Mouse (Mus musculus) lung, embryonic 15.5 days (tissue): ENCODE results near the gene Usp19. TPM values are rescaled to one million over a fixed set of nuclear protein-coding genes. Genes with fewer than 3 reads are reported as not detected.

Experiments used
- ATAC-seq: fragments of 200-750 bp; cut with Nextera tagmentation; 2 replicates; pipeline ENCODE4 v1.8.0; 2017; ENCODE audit warnings: moderate number of reproducible peaks, borderline replicate concordance; ENCODE audit not compliant: low FRiP score, low TSS enrichment; ENCODE audit errors: extremely low read depth
- H3K27ac ChIP-seq: fragments of 300-500 bp; sonication (generic); 2 replicates; pipeline ENCODE4 v1.5.1; 2015; ENCODE audit warnings: moderate library complexity, mild to moderate bottlenecking, inconsistent platforms
- H3K27me3 ChIP-seq: fragments of 300-500 bp; sonication (generic); 2 replicates; pipeline ENCODE4 v1.6.1; 2015; ENCODE audit warnings: inconsistent platforms
- H3K36me3 ChIP-seq: fragments of 300-500 bp; sonication (generic); 2 replicates; pipeline ENCODE4 v1.6.1; 2015; ENCODE audit warnings: inconsistent platforms
- H3K4me1 ChIP-seq: fragments of 300-500 bp; sonication (generic); 2 replicates; pipeline ENCODE4 v1.6.1; 2015; ENCODE audit warnings: inconsistent platforms
- H3K4me2 ChIP-seq: fragments of 300-500 bp; sonication (generic); 2 replicates; pipeline ENCODE4 v1.6.1; 2015; ENCODE audit warnings: inconsistent platforms, mild to moderate bottlenecking, moderate library complexity
- H3K4me3 ChIP-seq: fragments of 300-500 bp; sonication (generic); 2 replicates; pipeline ENCODE4 v1.5.1; 2015; ENCODE audit warnings: mild to moderate bottlenecking, inconsistent platforms
- H3K9ac ChIP-seq: fragments of 300-500 bp; sonication (generic); 2 replicates; pipeline ENCODE4 v1.6.1; 2015; ENCODE audit warnings: inconsistent platforms
- H3K9me3 ChIP-seq: fragments of 300-500 bp; sonication (generic); 2 replicates; pipeline ENCODE4 v1.6.1; 2016; ENCODE audit warnings: inconsistent platforms
- WGBS: fragments of 180-500 bp; shearing (Covaris S2); methylation state at CpG from one replicate; pipeline ENCODE4 v1.1.7; 2015; 5-methylcytosine and 5-hydroxymethylcytosine counted together
- polyA plus RNA-seq: library from polyadenylated mRNA; unstranded; fragments of >200 nt; fragmentation: Nextera tagmentation; extraction: Ambion mirVana; gene quantifications from 2 replicates; pipeline ENCODE4 v1.2.1, GENCODE M21; 2015

Gene Usp19
- 61.9 and 68.5 TPM in 2 replicates for polyA plus RNA-seq

- under 1% methylated on average over 67 of the region's 69 CpGs for WGBS
- Histone ChIP-seq H3K36me3 (peaks cover 75% of the 10 kb centered on the region), H3K27me3 (no peaks in the 10 kb centered on the region), H3K4me3 (peak within 1 kb of the TSS; percentile 99), H3K4me2 (peak within 1 kb of the TSS; percentile 80), H3K27ac (peak within 1 kb of the TSS; percentile 98), H3K9me3 (no peaks in the 10 kb centered on the region), H3K9ac (peak within 1 kb of the TSS; percentile 99), H3K4me1 (peaks cover 22% of the 10 kb centered on the region)
- ATAC-seq, result peak; percentile 93
Observed at GRCm38 (mm10) chr9:108490559-108491285, at the start of gene Usp19. TSS of gene Usp19 (plus strand) at chr9:108490602.

DNA sequence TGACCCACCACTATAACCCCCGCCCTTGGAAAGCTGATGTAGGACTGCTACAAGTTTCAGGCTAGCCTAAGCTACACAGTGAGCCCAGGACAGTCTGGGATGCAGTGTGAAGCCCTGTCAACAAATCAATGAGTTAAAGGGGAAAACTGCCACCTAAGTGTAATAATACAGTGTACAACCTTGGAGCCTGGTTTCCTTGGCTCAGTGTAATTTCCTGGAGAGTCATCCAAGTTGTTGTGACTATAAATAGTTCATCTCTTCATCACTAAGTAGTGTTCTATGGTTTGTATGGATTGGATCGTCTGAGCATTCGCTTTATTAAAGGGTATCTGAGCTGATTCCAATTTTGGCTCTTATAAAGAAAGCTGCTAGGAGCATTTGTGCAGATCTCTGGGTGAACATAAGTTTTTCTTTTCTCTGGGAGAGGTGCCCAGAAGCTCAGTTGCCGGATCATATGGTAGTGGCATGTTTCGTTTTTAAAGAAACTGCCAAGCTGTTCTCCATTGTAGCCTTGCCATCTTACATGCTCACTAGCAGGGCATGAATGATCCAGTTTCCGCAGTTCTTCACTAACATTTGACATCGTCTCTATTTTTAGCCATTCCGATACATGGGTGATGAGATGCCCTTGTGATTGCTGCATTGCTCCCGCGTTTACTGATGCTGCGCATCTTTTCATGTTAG is 49.0 kb upstream of the Usp19 start:
- ATAC-seq, result peak; percentile 17; the same call in 1 of the 2 replicates
- Histone ChIP-seq H3K9ac (no peak overlapping the region), H3K27me3 (no peaks in the 10 kb centered on the region), H3K36me3 (no peaks in the 10 kb centered on the region), H3K27ac (no peak overlapping the region), H3K4me1 (peaks cover 26% of the 10 kb centered on the region), H3K9me3 (no peaks in the 10 kb centered on the region), H3K4me3 (no peak overlapping the region), H3K4me2 (no peak overlapping the region)
- 80% methylated on average over 11 of the region's 11 CpGs for WGBS

DNA sequence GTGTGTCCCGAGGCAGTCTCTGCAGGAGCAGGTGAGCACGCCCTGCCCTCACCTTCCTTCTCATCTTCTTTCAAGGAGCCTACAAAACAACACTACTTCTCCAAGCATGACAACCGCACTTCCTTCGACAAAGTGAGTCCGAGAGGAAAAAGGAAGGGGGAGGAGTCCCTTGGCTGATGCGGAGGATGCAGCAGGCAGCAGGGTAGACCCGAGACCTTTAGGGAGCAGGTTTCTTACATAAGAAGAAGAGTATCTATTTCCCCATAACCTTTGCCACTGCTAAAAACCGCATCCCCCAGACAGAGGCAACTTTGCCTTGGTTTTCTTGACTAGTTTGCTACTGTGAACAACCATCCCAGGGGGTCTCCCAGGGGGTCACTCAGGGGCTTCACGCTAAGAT is 45.3 kb upstream of the Usp19 start:
- H3K4me1 ChIP-seq, result peaks cover 31% of the 10 kb centered on the region
- no peaks in the 10 kb centered on the region for H3K9me3 ChIP-seq
- H3K9ac ChIP-seq, result no peak overlapping the region
- no peaks in the 10 kb centered on the region for H3K27me3 ChIP-seq
- no peak overlapping the region for H3K4me3 ChIP-seq
- H3K36me3 ChIP-seq, result peaks cover 17% of the 10 kb centered on the region
- no peak for ATAC-seq
- H3K4me2 ChIP-seq, result no peak overlapping the region
- H3K27ac ChIP-seq, result no peak overlapping the region
- WGBS, result 64% methylated on average over 9 of the region's 9 CpGs

GRCm38 (mm10) chr9:108449860-108450259 is 40.5 kb upstream of the Usp19 start:
- no peak overlapping the region for H3K4me3 ChIP-seq
- H3K4me1 ChIP-seq, result peaks cover 43% of the 10 kb centered on the region
- H3K27me3 ChIP-seq, result no peaks in the 10 kb centered on the region
- H3K27ac ChIP-seq, result peak overlapping the region; percentile 80
- peak overlapping the region; percentile 98 for H3K4me2 ChIP-seq
- WGBS, result 50% methylated on average over 4 of the region's 4 CpGs
- 0 out of 2 replicates have a peak, but pooled peaks have one; percentile 2 for ATAC-seq
- H3K9ac ChIP-seq, result peak overlapping the region; percentile 4; the same call in 1 of the 2 replicates
- peaks cover 19% of the 10 kb centered on the region for H3K36me3 ChIP-seq
- no peaks in the 10 kb centered on the region for H3K9me3 ChIP-seq

GRCm38 (mm10) chr9:108450292-108451169 is 39.9 kb upstream of the Usp19 start:
- Histone ChIP-seq H3K27ac (peak overlapping the region; percentile 80), H3K36me3 (peaks cover 19% of the 10 kb centered on the region), H3K4me1 (peaks cover 43% of the 10 kb centered on the region), H3K9me3 (no peaks in the 10 kb centered on the region), H3K4me2 (peak overlapping the region; percentile 98), H3K4me3 (peak overlapping the region; percentile 66), H3K27me3 (no peaks in the 10 kb centered on the region), H3K9ac (peak overlapping the region; percentile 8; the same call in 1 of the 2 replicates)
- WGBS, result 51% methylated on average over 21 of the region's 21 CpGs
- ATAC-seq, result peak; percentile 24

GRCm38 (mm10) chr9:108451170-108451493 is 39.3 kb upstream of the Usp19 start:
- Histone ChIP-seq H3K4me3 (peak overlapping the region; percentile 66), H3K27me3 (no peaks in the 10 kb centered on the region), H3K27ac (peak overlapping the region; percentile 80), H3K9me3 (no peaks in the 10 kb centered on the region), H3K4me1 (peaks cover 43% of the 10 kb centered on the region), H3K36me3 (peaks cover 19% of the 10 kb centered on the region), H3K4me2 (peak overlapping the region; percentile 98), H3K9ac (no peak overlapping the region)
- ATAC-seq, result no peak
- WGBS, result 75% methylated on average over 6 of the region's 6 CpGs

- Histone ChIP-seq H3K4me3 (peak overlapping the region; percentile 66), H3K36me3 (peaks cover 19% of the 10 kb centered on the region), H3K4me1 (peaks cover 43% of the 10 kb centered on the region), H3K27ac (peak overlapping the region; percentile 84), H3K4me2 (peak overlapping the region; percentile 98), H3K27me3 (no peaks in the 10 kb centered on the region), H3K9ac (peak overlapping the region; percentile 74), H3K9me3 (no peaks in the 10 kb centered on the region)
- no peak for ATAC-seq
- 40% methylated on average over 6 of the region's 6 CpGs for WGBS
Observed at GRCm38 (mm10) chr9:108451519-108452160, 38.8 kb upstream of the Usp19 start.

DNA sequence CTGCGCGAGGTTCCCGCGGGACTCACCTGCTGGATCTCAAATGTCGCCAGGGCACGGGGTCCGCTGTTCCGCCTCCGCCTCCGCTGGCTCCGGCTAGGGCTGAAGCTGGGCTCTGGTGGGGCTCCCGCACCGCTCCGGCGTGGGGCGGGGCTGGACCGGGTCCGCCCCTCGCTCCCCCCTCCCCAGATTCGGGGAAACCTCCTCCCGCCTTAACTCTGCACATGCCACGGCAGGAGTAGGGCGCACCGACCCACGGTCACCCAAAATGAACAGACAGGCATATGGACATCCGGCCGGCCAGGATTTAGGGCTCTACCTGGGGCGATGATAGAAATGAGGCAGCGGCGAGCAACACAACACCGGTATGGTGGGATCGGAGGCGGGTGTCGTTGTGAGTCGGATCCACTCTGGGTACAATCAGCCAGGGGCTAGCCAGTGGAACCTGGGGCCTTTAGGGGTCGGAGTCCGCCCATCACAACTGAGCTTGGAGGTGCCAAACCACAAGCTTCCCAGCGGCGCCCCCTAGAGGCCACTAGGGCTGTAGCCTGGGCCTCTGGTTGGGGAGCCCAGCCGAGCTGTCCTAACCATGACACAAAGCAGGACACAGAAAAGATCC is 38.0 kb upstream of the Usp19 start:
- ATAC-seq, result peak; percentile 86
- peaks cover 43% of the 10 kb centered on the region for H3K4me1 ChIP-seq
- under 1% methylated on average over 40 of the region's 40 CpGs for WGBS
- H3K4me3 ChIP-seq, result peak overlapping the region; percentile 66
- H3K4me2 ChIP-seq, result peak overlapping the region; percentile 98
- H3K9ac ChIP-seq, result peak overlapping the region; percentile 74
- H3K36me3 ChIP-seq, result peaks cover 19% of the 10 kb centered on the region
- H3K9me3 ChIP-seq, result no peaks in the 10 kb centered on the region
- H3K27me3 ChIP-seq, result no peaks in the 10 kb centered on the region
- peak overlapping the region; percentile 84 for H3K27ac ChIP-seq

GRCm38 (mm10) chr9:108452911-108453310 is 37.5 kb upstream of the Usp19 start:
- peak overlapping the region; percentile 66 for H3K4me3 ChIP-seq
- 39% methylated on average over 6 of the region's 6 CpGs for WGBS
- H3K4me1 ChIP-seq, result peaks cover 43% of the 10 kb centered on the region
- no peaks in the 10 kb centered on the region for H3K9me3 ChIP-seq
- H3K36me3 ChIP-seq, result peaks cover 14% of the 10 kb centered on the region
- H3K27ac ChIP-seq, result peak overlapping the region; percentile 84
- H3K9ac ChIP-seq, result peak overlapping the region; percentile 74
- H3K4me2 ChIP-seq, result peak overlapping the region; percentile 98
- no peaks in the 10 kb centered on the region for H3K27me3 ChIP-seq
- no peak for ATAC-seq

DNA sequence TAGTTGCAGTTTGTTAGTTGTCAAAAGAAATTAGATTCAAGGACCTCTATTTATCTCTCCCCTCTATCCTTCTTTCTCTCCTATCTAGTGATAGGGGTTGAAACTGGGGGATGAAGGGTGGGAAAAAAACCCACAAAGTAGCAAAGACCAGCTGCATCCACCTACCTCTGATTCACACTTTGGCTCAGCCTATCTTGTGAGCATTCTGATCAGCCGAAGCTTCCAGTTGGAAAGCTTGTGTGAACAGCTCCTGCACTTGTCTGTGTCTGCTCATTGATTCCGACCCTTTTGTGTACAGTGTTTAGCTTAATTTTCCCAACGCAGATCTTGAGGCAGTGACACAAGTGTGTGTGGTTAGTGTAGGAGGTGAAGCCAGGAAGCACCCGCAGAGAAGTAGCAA is 36.9 kb upstream of the Usp19 start:
- peak overlapping the region; percentile 98; the same call in 1 of the 2 replicates for H3K4me2 ChIP-seq
- WGBS, result 61% methylated on average over 4 of the region's 4 CpGs
- no peak overlapping the region for H3K27ac ChIP-seq
- H3K27me3 ChIP-seq, result no peaks in the 10 kb centered on the region
- H3K9ac ChIP-seq, result no peak overlapping the region
- no peak for ATAC-seq
- H3K4me1 ChIP-seq, result peaks cover 43% of the 10 kb centered on the region
- no peak overlapping the region for H3K4me3 ChIP-seq
- H3K36me3 ChIP-seq, result peaks cover 8% of the 10 kb centered on the region
- H3K9me3 ChIP-seq, result no peaks in the 10 kb centered on the region

DNA sequence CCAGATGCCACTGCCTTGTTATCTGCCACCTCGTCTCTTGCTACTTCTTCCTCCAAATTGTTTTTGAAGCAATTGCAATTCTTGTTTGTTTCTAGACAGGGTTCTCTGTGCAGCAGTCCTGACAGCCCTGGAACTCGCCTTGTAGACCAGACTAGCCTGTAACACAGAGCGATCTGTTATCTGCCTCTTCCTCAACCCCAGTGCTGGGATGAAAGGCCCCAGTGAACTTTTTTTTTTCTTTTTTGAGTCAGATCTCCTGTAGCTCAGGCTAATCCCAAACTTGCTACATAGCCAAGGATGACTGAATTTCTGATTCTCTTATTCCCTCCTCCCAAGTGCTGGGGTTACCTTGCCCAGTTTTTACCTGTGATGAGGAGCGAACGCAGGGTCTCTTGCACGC is 36.0 kb upstream of the Usp19 start:
- 0 out of 2 replicates have a peak, but pooled peaks cover 2% of the 10 kb centered on the region for H3K36me3 ChIP-seq
- H3K4me3 ChIP-seq, result no peak overlapping the region
- no peaks in the 10 kb centered on the region for H3K27me3 ChIP-seq
- H3K9ac ChIP-seq, result no peak overlapping the region
- no peaks in the 10 kb centered on the region for H3K9me3 ChIP-seq
- 83% methylated on average over 6 of the region's 6 CpGs for WGBS
- no peak overlapping the region for H3K27ac ChIP-seq
- no peak overlapping the region for H3K4me2 ChIP-seq
- peaks cover 41% of the 10 kb centered on the region for H3K4me1 ChIP-seq
- ATAC-seq, result no peak
